Mouse (Mus musculus) left cerebral cortex, postnatal 14 days (tissue): ENCODE data around the gene Tmem121. TPM values are rescaled to one million over a fixed set of nuclear protein-coding genes. Genes with fewer than 3 reads are reported as not detected.
"Not testable (repeated sequence)": the region's sequence is repeated elsewhere in the genome, so short reads cannot be mapped to it uniquely, and the experiment has no call there.

Source experiments
- DNase-seq, 2 experiments: peaks; one replicate each; pipeline ENCODE4 v3.0.0; 2021 to 2022; ENCODE audit warnings: low spot score in 2 of 2, mixed read lengths in 1 of 2
- intact Hi-C: fragments of 180-260 bp; cut with DNase I; formaldehyde crosslinking; loops from one replicate; pipeline ENCODE4 v1.15.1; 2025
- total RNA-seq, 2 experiments: library from RNA; stranded (reverse); gene quantifications; 2 replicates each; pipeline ENCODE4 v1.2.3; 2021

Gene Tmem121
- total RNA-seq, 2 experiments from 2014 or later: 28.3 to 35.6 TPM

GRCm38 (mm10) chr12:113176960-113177725 lies 8.6 kb upstream of the Tmem121 start:
- no peak for DNase-seq
- intact Hi-C loops: no loop called here

DNA sequence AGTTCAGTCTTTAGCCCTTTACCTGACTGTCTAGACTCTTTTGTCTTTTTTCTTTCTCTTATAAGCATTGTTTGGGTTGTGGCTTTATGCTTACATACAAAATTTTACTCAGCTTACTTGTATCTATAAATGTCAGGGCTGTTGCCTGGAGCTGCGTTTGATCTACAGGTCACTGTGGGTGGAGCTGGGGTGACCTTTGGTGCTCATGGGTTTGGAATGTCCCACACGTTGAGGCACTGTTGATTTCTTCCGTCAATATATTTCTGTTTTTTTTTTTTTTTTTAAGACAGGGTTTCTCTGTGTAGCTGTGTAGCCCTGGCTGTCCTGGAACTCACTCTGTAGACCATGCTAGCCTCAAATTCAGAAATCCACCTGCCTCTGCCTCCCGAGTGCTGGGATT lies 4.7 kb upstream of the Tmem121 start:
- intact Hi-C loops: no loop called here
- DNase-seq: no peak

DNA sequence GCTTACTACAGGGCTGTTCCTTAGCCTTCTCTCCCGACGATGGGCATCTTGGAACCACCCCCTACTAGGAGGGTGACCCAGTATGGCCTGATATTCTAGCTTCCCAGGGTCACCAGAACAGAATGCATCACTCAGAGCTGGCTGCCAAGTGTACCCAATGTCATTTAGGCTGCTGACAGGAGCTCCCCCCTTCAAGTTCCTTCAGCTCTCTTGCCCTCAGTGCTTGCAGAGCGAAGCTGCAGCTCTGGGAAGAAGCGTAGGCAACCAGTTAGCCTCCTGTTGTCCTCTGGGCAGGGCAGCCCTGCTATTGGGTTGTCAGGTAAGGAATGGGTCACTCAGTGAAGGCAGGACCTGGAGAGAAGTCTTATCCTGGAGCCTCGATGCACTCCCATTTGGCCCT lies 785 bp upstream of the Tmem121 start:
- DNase-seq: no peak
- intact Hi-C loops: no loop called here

DNA sequence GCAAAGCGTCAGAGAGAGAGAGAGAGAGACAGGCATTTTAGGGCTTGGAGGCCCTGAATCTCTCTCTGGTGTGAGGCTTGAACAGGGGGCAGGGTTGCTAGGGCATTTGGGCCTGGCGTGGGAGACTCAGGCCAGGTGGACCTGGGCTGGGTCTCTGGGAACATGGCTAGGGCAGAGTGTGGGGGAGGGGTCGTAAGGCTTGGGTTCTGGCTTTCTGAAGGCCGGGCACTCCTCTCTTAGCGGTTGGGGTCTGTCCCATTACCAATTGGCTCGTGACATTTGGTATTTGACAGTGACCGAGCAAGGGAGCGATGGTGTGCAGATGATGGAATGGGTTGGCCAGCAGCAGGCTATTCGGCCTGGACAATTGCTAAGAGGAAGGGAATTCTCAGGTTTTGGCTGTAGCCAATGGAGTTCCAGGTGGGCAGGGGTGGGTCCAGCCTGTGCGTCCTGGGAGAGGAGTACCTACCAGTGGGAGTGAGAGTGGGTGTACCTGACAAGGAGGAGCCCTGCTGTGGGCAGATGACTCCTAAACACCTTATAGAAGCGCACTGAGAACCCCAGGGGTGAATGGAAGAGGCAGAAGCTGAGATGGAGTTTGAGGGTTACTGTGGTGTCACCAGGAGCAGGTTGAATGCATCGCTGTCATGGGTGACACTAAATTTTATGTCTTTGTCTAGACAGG lies 738 bp downstream of the Tmem121 start:
- intact Hi-C loops: no loop called here
- DNase-seq: no peak

- no peak for DNase-seq
- intact Hi-C loops: no loop called here
These were observed 1.3 kb downstream of the Tmem121 start for GRCm38 (mm10) chr12:113187011-113187375.

GRCm38 (mm10) chr12:113187584-113188295 lies 2.0 kb downstream of the Tmem121 start:
- intact Hi-C loops: no loop called here
- DNase-seq: peak; percentile 92 to 96

DNA sequence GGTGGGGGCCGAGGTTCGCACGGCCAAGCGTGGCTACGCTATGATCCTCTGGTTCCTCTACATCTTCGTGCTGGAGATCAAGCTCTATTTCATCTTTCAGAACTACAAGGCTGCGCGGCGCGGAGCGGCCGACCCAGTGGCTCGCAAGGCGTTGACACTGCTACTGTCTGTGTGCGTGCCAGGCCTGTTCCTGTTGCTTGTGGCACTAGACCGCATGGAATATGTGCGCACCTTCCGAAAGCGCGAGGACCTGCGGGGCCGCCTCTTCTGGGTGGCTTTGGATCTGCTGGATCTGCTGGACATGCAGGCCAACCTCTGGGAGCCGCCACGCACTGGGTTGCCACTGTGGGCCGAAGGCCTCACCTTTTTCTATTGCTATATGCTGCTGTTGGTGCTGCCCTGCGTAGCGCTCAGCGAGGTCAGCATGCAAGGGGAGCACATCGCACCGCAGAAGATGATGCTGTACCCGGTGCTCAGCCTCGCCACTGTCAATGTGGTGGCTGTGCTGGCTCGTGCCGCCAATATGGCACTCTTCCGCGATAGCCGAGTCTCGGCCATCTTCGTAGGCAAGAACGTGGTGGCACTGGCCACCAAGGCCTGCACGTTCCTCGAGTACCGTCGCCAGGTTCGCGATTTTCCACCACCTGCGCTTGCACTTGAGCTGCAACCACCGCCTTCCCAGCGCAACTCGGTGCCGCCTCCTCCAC lies 2.8 kb downstream of the Tmem121 start:
- intact Hi-C loops: no loop called here
- DNase-seq: no peak

DNA sequence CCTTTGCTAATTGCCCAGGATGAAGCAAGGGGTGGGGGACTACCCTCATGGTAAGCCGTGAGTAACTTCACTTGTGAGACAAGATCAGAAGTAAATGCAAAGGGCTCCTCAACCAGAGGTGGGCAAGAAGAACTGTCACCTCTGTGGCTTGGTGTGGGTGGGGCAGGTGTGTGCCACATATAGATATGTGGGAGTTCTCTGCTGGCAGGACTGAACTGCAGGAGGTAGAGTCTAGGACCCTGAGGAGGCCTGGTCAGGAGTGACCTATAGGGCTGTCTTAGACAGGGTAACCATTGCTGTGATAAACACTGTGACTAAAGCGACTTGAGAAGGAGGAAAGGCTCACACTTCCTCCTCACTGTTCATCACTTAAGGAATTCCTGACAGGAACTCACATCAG lies 7.7 kb downstream of the Tmem121 start:
- DNase-seq: no peak

GRCm38 (mm10) chr12:113199132-113199531 lies 13.4 kb downstream of the Tmem121 start:
- DNase-seq, intact Hi-C loops: not testable (repeated sequence)

More for the DNA sequence above, 7.7 kb downstream of the Tmem121 start:
- intact Hi-C loops: no loop called here

- no peak for DNase-seq
- intact Hi-C loops: no loop called here
These were observed 15.6 kb downstream of the Tmem121 start for GRCm38 (mm10) chr12:113201301-113201700.

- DNase-seq: no peak
These were observed 16.3 kb downstream of the Tmem121 start for GRCm38 (mm10) chr12:113202008-113202407.

GRCm38 (mm10) chr12:113203522-113203921 lies 17.8 kb downstream of the Tmem121 start:
- no peak for DNase-seq
- intact Hi-C loops: no loop called here

More at GRCm38 (mm10) chr12:113202008-113202407, 16.3 kb downstream of the Tmem121 start:
- intact Hi-C loops: no loop called here

DNA sequence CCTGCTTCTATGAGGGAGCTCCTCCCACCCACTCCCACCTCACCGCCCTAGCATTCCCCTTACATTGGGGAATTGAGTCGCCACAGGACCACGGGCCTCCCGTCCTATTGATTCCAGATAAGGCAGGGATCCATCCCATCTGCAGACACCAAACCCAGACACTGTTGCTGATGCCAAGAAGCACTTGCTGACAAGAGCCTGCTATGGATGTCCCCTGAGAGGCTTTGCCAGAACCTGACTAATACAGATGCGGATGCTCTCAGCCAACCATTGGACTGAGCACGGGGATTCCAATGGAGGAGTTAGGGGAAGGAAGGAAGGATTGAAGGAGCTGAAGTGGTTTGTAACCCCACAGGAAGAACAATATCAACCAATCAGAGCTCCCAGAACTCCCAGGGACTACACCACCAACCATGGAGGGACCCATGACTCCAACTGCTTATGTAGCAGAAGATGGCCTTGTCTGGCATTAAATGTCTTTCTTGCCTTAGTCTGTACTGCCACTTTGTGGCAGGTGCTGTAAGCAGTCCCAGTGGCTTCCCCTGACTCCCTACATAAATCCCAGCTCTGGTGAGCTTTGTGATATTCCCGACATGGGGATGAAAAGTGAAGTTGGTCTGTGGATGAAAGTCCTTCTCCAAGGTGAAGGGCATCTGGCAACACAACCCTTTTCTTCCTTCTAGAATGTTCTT lies 19.7 kb downstream of the Tmem121 start:
- intact Hi-C loops: no loop called here
- peak in 1 of 2 experiments; percentile 65 for DNase-seq

GRCm38 (mm10) chr12:113207737-113208136 lies 22.0 kb downstream of the Tmem121 start:
- intact Hi-C loops: no loop called here
- no peak for DNase-seq

DNA sequence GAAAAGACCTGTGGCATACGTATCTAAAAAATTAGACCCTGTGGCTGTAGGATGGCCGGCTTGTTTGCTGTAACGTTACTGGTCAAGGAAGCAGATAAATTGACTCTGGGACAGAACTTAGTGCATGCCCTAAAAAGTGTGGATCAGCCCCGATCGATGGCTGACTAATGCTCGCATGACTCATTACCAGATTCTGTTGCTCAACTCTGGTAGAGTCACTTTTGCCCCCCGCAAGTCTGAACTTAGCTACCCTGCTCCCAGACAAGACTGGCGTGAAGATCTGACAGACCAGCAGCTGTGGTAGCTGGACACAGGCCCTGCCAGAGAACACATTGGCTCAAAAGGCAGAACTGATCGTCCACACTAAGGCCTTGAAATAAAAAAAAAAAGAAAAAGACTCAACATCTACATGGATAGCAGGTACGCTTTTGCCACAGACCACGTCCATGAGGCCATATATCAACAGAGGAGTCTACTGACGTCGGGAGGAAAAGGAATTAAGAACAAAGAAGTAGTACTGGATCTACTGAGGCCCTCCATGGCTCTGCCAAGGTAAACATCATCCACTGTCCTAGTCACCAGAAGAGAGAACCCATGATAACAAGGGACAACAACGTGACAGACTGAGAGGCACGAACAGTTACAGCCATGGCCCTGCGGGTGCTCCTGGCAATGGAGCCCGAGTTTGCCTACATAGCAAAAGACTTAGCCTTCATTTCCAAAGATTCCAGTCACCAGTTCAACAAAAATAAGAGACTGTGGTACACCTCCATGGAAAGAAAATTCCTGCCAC lies 25.1 kb downstream of the Tmem121 start:
- intact Hi-C loops: no loop called here
- no peak for DNase-seq

DNA sequence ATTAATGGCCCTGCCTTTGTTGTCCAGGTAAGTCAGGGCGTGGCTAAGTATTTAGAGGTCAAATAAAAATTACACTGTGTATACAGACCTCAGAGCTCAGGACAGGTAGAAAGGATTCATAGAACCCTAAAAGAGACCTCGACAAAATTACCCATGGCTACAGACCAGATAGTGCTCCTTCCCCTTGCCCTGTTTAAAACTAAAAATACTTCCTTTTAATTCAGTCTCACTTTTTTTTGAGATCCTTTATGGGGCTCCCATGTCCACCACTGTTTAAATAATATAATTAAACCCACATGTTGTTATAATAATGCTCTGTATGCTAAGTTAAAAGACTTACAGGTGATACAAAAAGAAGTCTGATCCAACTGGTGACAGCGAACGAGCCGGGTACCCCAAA lies 26.0 kb downstream of the Tmem121 start:
- DNase-seq: no peak
- intact Hi-C loops: no loop called here

DNA sequence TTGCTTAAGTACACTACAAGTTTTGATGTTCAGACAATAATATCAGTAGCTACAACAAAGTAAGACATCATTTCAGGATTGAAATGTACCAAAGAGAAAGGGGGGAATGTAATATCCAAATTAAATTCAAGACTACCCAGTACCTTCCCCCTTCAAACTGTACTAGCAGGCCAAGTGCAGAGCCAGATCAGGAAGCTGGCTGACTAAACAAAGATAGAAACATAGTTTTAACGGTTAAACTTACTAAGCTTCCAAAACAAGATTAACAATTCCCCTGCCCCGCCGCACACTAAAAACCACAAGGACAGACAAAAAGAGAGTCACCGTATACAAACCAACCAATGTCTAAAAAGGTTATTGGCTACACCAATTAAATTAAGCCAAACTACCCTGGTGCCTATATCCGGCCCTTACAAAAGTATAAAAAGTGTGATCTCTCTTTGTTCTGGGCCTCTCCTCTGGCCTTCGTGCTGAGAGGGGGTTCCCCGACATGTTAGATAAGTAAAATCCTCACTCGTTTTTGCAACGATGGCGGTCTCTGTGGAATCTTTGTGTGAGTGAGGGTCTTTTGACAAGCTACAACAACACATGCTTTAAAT lies 26.7 kb downstream of the Tmem121 start:
- DNase-seq: no peak
- intact Hi-C loops: no loop called here

GRCm38 (mm10) chr12:113213226-113213625 lies 27.5 kb downstream of the Tmem121 start:
- intact Hi-C loops: no loop called here
- DNase-seq: no peak
